Mouse (Mus musculus) stomach, embryonic 15.5 days (tissue): Measurements from ENCODE around the gene Olfr1065. TPM values are rescaled to one million over a fixed set of nuclear protein-coding genes. Genes with fewer than 3 reads are reported as not detected.

Source experiments
- polyA plus RNA-seq: library from polyadenylated mRNA; unstranded; fragments of >200 nt; fragmentation: Nextera tagmentation; extraction: Ambion mirVana; gene quantifications from 2 replicates; pipeline ENCODE4 v1.2.1, GENCODE M21; 2015

Gene Olfr1065
- polyA plus RNA-seq, 1 experiment from 2014 or later: not detected

Other genes starting within 250 kb of the Olfr1065 start
- gene Olfr1045, start 247.6 kb downstream of the Olfr1065 start, polyA plus RNA-seq: not detected in 2 replicates
- gene Olfr1046, start 231.3 kb downstream of the Olfr1065 start, polyA plus RNA-seq: not detected in 2 replicates
- gene Olfr1047, start 219.2 kb downstream of the Olfr1065 start, polyA plus RNA-seq: not detected in 2 replicates
- not detected in 2 replicates for gene Olfr1048, start 210.3 kb downstream of the Olfr1065 start, polyA plus RNA-seq
- not detected in 2 replicates for gene Olfr1049, start 192.3 kb downstream of the Olfr1065 start, polyA plus RNA-seq
- not detected in 2 replicates for gene Olfr1051, start 171.5 kb downstream of the Olfr1065 start, polyA plus RNA-seq
- not detected in 2 replicates for gene Olfr1052, start 158.1 kb downstream of the Olfr1065 start, polyA plus RNA-seq
- not detected in 2 replicates for gene Olfr1053, start 135.3 kb downstream of the Olfr1065 start, polyA plus RNA-seq
- not detected in 2 replicates for gene Olfr1054, start 115.2 kb downstream of the Olfr1065 start, polyA plus RNA-seq
- gene Olfr1055, start 100.3 kb downstream of the Olfr1065 start, polyA plus RNA-seq: not detected in 2 replicates
- gene Olfr1056, start 88.1 kb downstream of the Olfr1065 start, polyA plus RNA-seq: not detected in 2 replicates
- not detected in 2 replicates for gene Olfr1057, start 72.2 kb downstream of the Olfr1065 start, polyA plus RNA-seq
- gene Olfr1058, start 62.0 kb downstream of the Olfr1065 start, polyA plus RNA-seq: not detected in 2 replicates
- not detected in 2 replicates for gene Olfr1061, start 36.5 kb downstream of the Olfr1065 start, polyA plus RNA-seq
- gene Olfr1062, start 23.8 kb downstream of the Olfr1065 start, polyA plus RNA-seq: not detected in 2 replicates
- gene Olfr1066, start 5.7 kb upstream of the Olfr1065 start, polyA plus RNA-seq: not detected in 2 replicates
- gene Olfr228, start 36.8 kb upstream of the Olfr1065 start, polyA plus RNA-seq: not detected in 2 replicates
- not detected in 2 replicates for gene Olfr1076, start 57.9 kb upstream of the Olfr1065 start, polyA plus RNA-seq
- not detected in 2 replicates for gene Olfr1079, start 91.9 kb upstream of the Olfr1065 start, polyA plus RNA-seq
- gene Olfr1080, start 107.6 kb upstream of the Olfr1065 start, polyA plus RNA-seq: not detected in 2 replicates
- not detected in 2 replicates for gene Olfr1082, start 148.4 kb upstream of the Olfr1065 start, polyA plus RNA-seq
- gene Olfr1084, start 189.1 kb upstream of the Olfr1065 start, polyA plus RNA-seq: not detected in 2 replicates
- not detected in 2 replicates for gene Olfr1085, start 211.4 kb upstream of the Olfr1065 start, polyA plus RNA-seq
- not detected in 2 replicates for gene Olfr1086, start 229.5 kb upstream of the Olfr1065 start, polyA plus RNA-seq
- not detected in 2 replicates for gene Olfr1087, start 247.8 kb upstream of the Olfr1065 start, polyA plus RNA-seq